Mouse (Mus musculus): ENCODE measurements around the gene Rpl35.

Gene Rpl35

DNA sequence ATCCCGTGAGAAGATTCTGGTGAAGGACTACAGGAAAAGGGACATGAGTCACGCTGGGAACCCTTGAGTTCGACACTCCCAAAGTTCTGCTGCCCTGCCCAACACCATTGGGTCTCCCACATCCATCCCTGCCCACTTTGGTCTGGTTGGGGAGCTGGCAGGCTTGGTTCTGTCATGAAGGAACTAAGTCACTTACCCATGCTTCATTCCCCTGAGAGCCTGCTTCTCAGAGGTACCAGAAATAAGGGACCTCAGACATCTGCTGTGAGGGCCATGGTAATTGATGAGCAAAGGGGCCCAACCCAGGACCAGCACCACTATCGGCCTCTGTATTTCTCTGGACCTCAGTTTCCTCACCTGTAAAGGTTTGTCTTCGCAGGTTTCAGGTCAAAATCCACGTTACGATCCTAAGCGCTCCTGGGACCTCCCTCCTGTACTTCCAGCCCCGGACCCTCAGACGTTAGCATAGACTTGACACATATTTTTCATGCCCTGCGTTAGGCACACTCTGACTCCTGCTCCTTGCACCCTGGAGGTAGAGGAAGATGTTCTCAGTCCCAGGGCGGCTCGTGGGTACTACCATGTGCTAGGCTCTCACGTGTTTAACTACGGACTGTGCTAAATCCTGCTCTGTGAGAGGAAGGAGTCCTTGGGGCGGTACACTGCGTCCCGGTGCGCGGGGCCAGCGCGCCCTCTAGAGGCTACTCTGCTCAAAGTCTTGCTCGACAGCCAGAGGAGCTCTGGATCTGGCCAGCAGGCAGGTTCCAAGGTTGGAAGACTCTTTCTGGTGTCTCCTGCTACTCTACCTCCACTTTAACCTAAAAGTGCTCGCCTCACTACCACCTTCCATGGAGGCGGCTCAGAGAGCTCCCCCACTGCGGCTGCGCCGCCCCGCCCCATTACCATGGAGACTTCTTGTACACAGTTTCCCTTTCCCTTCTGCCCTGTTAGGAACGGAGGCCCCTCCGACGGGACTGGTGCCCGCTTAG lies 7.7 kb downstream of the Rpl35 start, which contains the start of gene Wdr38:
TSS of gene Wdr38 (plus strand) at position 91 of the 989 bp plus-strand sequence.
- peak; percentile 92 for DNase-seq (ENCODE audit: low read depth, low spot score)

GRCm38 (mm10) chr2:38992452-38992851 lies 13.0 kb downstream of the Rpl35 start:
- DNase-seq (ENCODE audit: low read depth, low spot score): no peak

DNA sequence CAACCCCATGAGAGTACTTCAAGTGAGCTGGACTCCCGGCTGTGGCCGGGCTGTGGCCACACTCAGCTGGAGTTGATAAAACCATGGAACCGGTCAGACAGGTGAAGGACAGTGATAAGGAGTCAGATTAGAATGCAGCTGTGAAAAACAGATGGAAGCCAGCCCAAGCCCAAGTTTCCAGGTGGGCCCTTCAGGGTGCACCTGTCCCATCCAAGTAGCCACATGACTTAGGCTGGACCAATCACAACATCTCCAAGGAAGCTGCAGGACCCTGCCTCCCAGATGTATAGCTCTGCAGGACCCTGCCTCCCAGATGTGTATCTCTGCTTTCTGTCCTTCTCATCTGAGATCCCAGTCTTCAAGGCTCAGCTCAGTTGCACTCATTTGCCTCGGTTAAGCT lies 13.4 kb downstream of the Rpl35 start:
- DNase-seq (ENCODE audit: low read depth, low spot score): no peak

DNA sequence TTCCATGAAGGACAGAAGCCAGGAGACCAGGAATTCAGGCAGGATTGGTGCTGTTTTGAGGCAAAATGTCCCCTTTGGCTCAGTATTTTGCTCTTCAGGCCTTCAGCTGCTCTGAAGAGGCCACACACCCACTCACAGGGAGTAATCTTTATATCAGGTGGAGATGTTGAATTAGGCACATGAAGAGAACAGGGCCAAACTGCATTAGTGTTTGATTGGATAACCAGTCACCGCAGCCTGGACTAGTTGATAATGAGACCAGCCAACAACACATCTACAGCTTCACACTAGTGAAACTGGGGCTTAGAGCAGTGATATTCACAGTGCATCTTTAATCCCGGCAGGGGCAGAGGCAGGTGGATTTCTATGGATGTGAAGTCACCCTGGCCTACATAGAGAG lies 16.5 kb downstream of the Rpl35 start:
- DNase-seq (ENCODE audit: low read depth, low spot score): no peak

GRCm38 (mm10) chr2:38987803-38988510 lies 17.5 kb downstream of the Rpl35 start:
- DNase-seq (ENCODE audit: low read depth, low spot score): no peak

GRCm38 (mm10) chr2:38987371-38987770 lies 18.1 kb downstream of the Rpl35 start:
- no peak for DNase-seq (ENCODE audit: low read depth, low spot score)

DNA sequence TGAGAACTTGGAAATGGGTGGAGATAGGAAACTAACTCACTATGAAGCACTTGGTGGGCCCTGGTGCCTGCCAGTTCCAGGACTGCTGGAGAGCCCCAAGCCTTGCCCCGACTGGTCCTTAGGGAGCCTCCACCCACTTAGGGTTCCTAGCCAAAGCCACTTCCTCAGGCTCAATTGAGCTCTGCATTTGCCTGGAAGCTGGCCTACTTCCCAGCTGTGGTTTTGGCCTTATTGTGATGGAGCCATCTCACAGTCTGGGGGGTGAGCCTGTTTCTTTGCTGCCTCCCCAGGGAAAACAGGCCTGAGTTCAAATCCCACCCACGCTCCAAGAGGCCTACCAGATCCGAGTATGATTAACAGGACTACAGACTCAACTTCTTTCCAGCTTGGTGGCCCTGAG lies 18.8 kb downstream of the Rpl35 start:
- DNase-seq (ENCODE audit: low read depth, low spot score): no peak

GRCm38 (mm10) chr2:38983456-38983855 lies 22.0 kb downstream of the Rpl35 start:
- DNase-seq (ENCODE audit: low read depth, low spot score): peak; percentile 32

DNA sequence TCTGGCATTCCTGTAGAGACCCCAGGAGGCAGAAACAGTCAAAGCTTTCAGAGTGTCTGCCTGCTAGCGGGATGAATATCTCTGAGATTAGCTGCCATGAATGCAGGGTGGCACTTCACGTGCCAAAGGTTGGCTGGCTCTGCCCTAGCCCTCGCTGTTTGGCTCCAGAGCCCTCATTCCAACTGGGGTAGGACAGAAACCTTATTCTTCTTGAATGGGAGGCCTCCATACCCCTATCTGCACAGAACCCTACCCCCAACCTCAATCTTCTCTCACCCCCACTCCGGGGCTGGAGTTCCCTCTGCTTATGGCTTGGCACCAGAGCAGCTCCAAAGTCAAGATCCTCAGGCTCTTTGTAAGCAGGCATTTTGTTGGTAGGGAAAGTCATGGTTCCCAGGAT lies 27.6 kb downstream of the Rpl35 start:
- DNase-seq (ENCODE audit: low read depth, low spot score): no peak

- DNase-seq (ENCODE audit: low read depth, low spot score): no peak
Observed at GRCm38 (mm10) chr2:38975941-38976805, 29.3 kb downstream of the Rpl35 start.

DNA sequence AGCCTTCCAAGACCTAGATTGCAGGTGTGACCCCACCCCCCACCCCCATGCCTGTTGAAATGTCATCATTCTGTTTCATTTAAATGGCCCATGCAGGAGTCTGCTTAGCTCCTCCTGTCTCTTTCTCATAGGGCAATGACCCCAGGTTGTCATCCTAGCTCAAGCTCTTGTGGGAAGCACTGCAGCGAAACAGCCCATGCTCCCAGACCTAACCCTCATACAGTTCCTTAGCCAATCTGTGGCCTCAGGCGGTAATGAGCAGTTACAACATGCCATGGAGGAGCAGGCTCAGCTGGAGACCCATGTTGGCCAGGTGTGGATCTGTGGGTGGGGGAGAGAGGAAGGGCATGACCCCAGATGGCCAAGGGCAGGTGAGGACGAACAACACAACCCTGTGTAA lies 30.2 kb downstream of the Rpl35 start:
- no peak for DNase-seq (ENCODE audit: low read depth, low spot score)

DNA sequence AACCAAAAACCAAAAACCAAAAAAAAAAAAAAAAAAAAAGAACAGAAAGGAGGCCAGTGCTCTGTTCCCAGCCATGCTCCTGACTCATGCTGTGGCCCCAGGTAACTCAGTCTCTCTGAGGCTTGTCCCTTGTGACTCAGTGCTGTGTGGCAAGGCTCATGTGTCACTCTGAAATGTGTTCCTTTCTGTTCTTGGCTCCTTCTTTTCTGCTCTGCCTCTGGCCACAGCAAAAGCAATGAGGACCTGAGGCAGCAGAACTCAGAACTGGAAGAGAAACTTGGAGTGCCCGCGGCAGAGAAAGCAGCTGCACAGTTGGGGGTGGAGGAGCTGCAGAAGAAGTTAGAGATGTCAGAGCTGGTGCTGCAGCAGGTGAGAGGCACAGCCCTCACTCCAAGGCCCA lies 31.3 kb downstream of the Rpl35 start:
- peak; percentile 69 for DNase-seq (ENCODE audit: low read depth, low spot score)

DNA sequence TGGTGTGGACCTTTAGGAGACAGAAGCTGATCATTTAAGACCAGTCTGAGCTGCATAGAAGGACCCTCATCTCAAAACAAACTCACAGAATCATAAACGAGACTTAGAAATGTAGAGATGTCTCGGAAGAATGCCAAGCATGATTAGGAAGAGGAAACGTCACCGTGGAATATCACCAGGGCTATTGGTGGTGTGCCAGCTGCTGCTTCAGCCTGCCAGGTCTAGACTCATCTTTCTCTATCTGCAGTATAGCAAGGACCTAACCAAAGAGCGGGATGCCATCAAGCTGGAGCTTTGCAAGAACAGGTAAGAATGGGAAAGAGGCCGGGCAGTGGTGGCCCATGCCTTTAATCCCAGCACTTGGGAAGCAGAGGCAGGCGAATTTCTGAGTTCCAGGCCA lies 31.7 kb downstream of the Rpl35 start:
- no peak for DNase-seq (ENCODE audit: low read depth, low spot score)

- DNase-seq (ENCODE audit: low read depth, low spot score): no peak
Observed at GRCm38 (mm10) chr2:38973223-38973622, 32.2 kb downstream of the Rpl35 start.

GRCm38 (mm10) chr2:38970057-38970456 lies 35.4 kb downstream of the Rpl35 start:
- DNase-seq (ENCODE audit: low read depth, low spot score): no peak

DNA sequence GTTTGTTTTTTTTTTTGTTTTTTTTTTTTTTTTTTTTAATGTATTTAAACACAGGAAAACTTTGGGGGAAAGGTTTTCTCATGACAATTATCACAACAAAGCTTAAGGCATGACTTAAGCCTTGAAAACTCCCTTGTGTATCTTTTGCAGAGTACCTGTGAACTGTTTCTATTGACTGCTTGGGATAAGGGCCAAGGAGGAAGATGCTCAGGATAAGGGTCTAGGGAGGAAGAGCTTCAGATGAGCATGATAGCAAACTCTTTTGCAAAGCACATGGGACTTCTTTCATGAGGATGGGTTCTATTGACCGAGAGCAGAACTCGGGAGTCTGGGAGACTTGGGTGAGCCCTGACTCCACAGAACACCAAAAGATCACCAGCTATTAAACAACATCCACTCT lies 35.8 kb downstream of the Rpl35 start:
- no peak for DNase-seq (ENCODE audit: low read depth, low spot score)

DNA sequence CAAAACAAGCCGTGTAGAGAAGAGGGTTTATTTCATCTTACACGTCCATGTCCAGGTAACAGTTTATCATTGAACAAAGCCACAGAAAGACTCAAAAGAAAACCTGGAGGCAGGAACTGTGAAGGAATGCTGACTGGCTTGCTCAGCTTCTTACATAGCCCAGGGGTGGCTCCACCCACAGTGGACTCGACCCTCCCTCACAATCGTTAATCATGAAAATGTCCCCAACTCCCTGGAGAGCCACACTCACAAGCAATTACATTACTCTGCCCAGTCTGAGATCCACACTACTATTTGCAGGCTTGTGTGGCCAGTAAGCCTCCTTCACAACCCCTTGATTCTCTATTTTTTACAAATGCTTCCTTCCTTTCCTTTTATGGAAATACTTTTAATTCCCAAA lies 41.2 kb downstream of the Rpl35 start:
- DNase-seq (ENCODE audit: low read depth, low spot score): no peak

GRCm38 (mm10) chr2:38957671-38958223 lies 47.7 kb downstream of the Rpl35 start:
- no peak for DNase-seq (ENCODE audit: low read depth, low spot score)

- peak; percentile 63 for DNase-seq (ENCODE audit: low read depth, low spot score)
Observed at GRCm38 (mm10) chr2:38956062-38956461, 49.4 kb downstream of the Rpl35 start.

DNA sequence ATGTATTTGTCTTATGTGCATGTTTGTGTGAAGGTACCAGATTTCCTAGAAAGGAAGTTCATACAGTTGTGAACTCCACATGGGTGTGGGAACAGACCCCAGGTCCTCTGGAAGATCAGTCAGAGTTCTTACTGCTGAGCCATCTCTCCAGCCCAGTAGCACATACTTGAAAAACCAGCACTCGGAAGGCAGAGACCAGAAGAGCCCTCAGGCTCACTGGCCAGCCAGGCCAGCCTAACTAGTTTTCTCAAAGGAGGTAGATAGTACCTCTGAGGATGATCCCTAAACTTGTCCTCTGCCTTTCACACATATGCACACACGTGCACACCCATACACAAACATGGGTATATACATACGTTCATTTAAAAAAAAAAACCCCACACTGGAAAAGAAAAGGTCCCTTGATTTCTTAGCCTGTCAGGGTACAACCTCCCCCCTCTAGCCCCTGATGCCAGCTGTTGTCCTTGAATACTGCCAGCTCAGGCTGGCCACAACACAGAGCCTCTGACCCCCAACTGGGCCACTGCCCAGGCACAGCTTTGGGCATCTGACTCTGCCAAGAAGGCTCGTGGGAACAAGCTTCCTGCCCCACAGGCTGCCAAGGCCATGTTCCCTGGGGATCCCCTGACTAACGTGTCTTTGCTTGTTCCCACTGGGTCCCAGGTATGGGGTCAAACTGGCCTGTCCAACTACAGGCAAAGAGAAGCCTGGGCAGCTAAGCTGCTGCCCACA lies 52.1 kb downstream of the Rpl35 start:
- no peak for DNase-seq (ENCODE audit: low read depth, low spot score)

Measured in A20 (cell line).